Mouse (Mus musculus): Measurements from ENCODE around the gene Gsto2. TPM values are rescaled to one million over a fixed set of nuclear protein-coding genes. Genes with fewer than 3 reads are reported as not detected.
A peak's percentile ranks its signal among the peaks of the same experiment; 100 is the strongest.
"Not testable (repeated sequence)": the region's sequence is repeated elsewhere in the genome, so short reads cannot be mapped to it uniquely, and the experiment has no call there.

Gene Gsto2
- polyA plus RNA-seq, 1 experiment from 2014 or later = 0.99 TPM

GRCm38 (mm10) chr19:47832316-47832715 is 33.0 kb upstream of the Gsto2 start:
- Histone ChIP-seq H3K4me1 (ENCODE audit: control insufficient read depth, insufficient read depth, low read length) (0 out of 2 replicates have a peak, but pooled peaks cover 2% of the 10 kb centered on the region), H3K36me3 (ENCODE audit: control insufficient read depth, insufficient read depth, low read length) (no peaks in the 10 kb centered on the region), H3K27ac (ENCODE audit: low read depth, low read length) (no peak overlapping the region), H3K4me2 (ENCODE audit: low read depth) (no peak overlapping the region), H3K9ac (ENCODE audit: low read length) (no peak overlapping the region), H3K27me3 (ENCODE audit: control insufficient read depth, insufficient read depth, low read length) (0 out of 2 replicates have a peak, but pooled peaks cover 2% of the 10 kb centered on the region), H3K9me3 (ENCODE audit: control insufficient read depth, low read length) (no peaks in the 10 kb centered on the region), H3K4me3 (ENCODE audit: low read depth, low read length) (no peak overlapping the region)
- WGBS = 88% methylated on average over 16 of the region's 16 CpGs
- ATAC-seq (ENCODE audit: insufficient read depth, low FRiP score, low TSS enrichment) (no peak), DNase-seq (ENCODE audit: low spot score) (no peak)

- no peak overlapping the region for H3K4me3 ChIP-seq (ENCODE audit: low read depth, low read length)
- 0 out of 2 replicates have a peak, but pooled peaks cover 2% of the 10 kb centered on the region for H3K27me3 ChIP-seq (ENCODE audit: control insufficient read depth, insufficient read depth, low read length)
- WGBS = 94% methylated on average over 5 of the region's 5 CpGs
- 0 out of 2 replicates have a peak, but pooled peaks cover 2% of the 10 kb centered on the region for H3K4me1 ChIP-seq (ENCODE audit: control insufficient read depth, insufficient read depth, low read length)
- H3K27ac ChIP-seq (ENCODE audit: low read depth, low read length) = no peak overlapping the region
- no peaks in the 10 kb centered on the region for H3K9me3 ChIP-seq (ENCODE audit: control insufficient read depth, low read length)
- DNase-seq (ENCODE audit: low spot score) (no peak), ATAC-seq (ENCODE audit: insufficient read depth, low FRiP score, low TSS enrichment) (no peak)
- H3K4me2 ChIP-seq (ENCODE audit: low read depth) = no peak overlapping the region
- no peaks in the 10 kb centered on the region for H3K36me3 ChIP-seq (ENCODE audit: control insufficient read depth, insufficient read depth, low read length)
- no peak overlapping the region for H3K9ac ChIP-seq (ENCODE audit: low read length)
These were observed 30.7 kb upstream of the Gsto2 start for GRCm38 (mm10) chr19:47834614-47835013.

GRCm38 (mm10) chr19:47835776-47836175 is 29.6 kb upstream of the Gsto2 start:
- no peaks in the 10 kb centered on the region for H3K9me3 ChIP-seq (ENCODE audit: control insufficient read depth, low read length)
- ATAC-seq (ENCODE audit: insufficient read depth, low FRiP score, low TSS enrichment) (no peak), DNase-seq (ENCODE audit: low spot score) (no peak)
- 0 out of 2 replicates have a peak, but pooled peaks cover 2% of the 10 kb centered on the region for H3K27me3 ChIP-seq (ENCODE audit: control insufficient read depth, insufficient read depth, low read length)
- no peak overlapping the region for H3K27ac ChIP-seq (ENCODE audit: low read depth, low read length)
- no peak overlapping the region for H3K9ac ChIP-seq (ENCODE audit: low read length)
- no peak overlapping the region for H3K4me2 ChIP-seq (ENCODE audit: low read depth)
- WGBS = 88% methylated on average over 7 of the region's 7 CpGs
- no peaks in the 10 kb centered on the region for H3K36me3 ChIP-seq (ENCODE audit: control insufficient read depth, insufficient read depth, low read length)
- 0 out of 2 replicates have a peak, but pooled peaks cover 2% of the 10 kb centered on the region for H3K4me1 ChIP-seq (ENCODE audit: control insufficient read depth, insufficient read depth, low read length)
- no peak overlapping the region for H3K4me3 ChIP-seq (ENCODE audit: low read depth, low read length)

- Histone ChIP-seq H3K4me3 (ENCODE audit: low read depth, low read length) (peak overlapping the region; percentile 30), H3K9ac (ENCODE audit: low read length) (peak overlapping the region; percentile 5; the same call in 1 of the 2 replicates), H3K4me2 (ENCODE audit: low read depth) (peak overlapping the region; percentile 55), H3K9me3 (ENCODE audit: control insufficient read depth, low read length) (no peaks in the 10 kb centered on the region), H3K36me3 (ENCODE audit: control insufficient read depth, insufficient read depth, low read length) (no peaks in the 10 kb centered on the region), H3K4me1 (ENCODE audit: control insufficient read depth, insufficient read depth, low read length) (0 out of 2 replicates have a peak, but pooled peaks cover 2% of the 10 kb centered on the region), H3K27ac (ENCODE audit: low read depth, low read length) (no peak overlapping the region), H3K27me3 (ENCODE audit: control insufficient read depth, insufficient read depth, low read length) (0 out of 2 replicates have a peak, but pooled peaks cover 2% of the 10 kb centered on the region)
- DNase-seq (ENCODE audit: low spot score) (peak; percentile 82), ATAC-seq (ENCODE audit: insufficient read depth, low FRiP score, low TSS enrichment) (peak; percentile 92)
- 2% methylated on average over 47 of the region's 49 CpGs for WGBS
These were observed 28.4 kb upstream of the Gsto2 start for GRCm38 (mm10) chr19:47836701-47837526.

DNA sequence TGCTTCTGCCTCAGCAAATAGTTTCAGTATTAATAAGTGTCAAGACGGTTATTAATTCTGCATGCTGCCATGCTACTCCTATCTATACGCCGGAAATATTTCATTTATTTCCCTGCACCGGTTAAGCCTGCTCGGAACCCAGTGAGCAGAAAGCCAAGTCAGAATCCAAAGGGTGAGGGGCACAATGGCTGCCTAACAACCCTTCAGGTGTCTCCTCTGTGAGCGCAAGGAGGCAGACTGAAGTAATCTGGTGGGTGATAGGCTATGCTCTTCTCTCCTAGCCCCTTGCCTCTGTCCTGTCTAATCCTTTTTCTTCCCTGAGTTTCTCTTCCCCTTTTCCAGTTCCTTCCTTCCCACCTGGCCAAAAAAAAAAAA is 27.8 kb upstream of the Gsto2 start:
- Histone ChIP-seq H3K27me3 (ENCODE audit: control insufficient read depth, insufficient read depth, low read length) (0 out of 2 replicates have a peak, but pooled peaks cover 2% of the 10 kb centered on the region), H3K36me3 (ENCODE audit: control insufficient read depth, insufficient read depth, low read length) (no peaks in the 10 kb centered on the region), H3K9ac (ENCODE audit: low read length) (peak overlapping the region; percentile 5; the same call in 1 of the 2 replicates), H3K27ac (ENCODE audit: low read depth, low read length) (no peak overlapping the region), H3K4me3 (ENCODE audit: low read depth, low read length) (peak overlapping the region; percentile 30), H3K9me3 (ENCODE audit: control insufficient read depth, low read length) (no peaks in the 10 kb centered on the region), H3K4me2 (ENCODE audit: low read depth) (peak overlapping the region; percentile 55), H3K4me1 (ENCODE audit: control insufficient read depth, insufficient read depth, low read length) (0 out of 2 replicates have a peak, but pooled peaks cover 2% of the 10 kb centered on the region)
- no peak; the same call in 1 of the 2 replicates for ATAC-seq (ENCODE audit: insufficient read depth, low FRiP score, low TSS enrichment)
- 3% methylated on average over 6 of the region's 6 CpGs for WGBS
- DNase-seq (ENCODE audit: low spot score) = no peak

- not testable (repeated sequence) for H3K4me1 ChIP-seq (ENCODE audit: control insufficient read depth, insufficient read depth, low read length)
- WGBS = 86% methylated on average over 13 of the region's 15 CpGs
These were observed 24.1 kb upstream of the Gsto2 start for GRCm38 (mm10) chr19:47841234-47841633.

GRCm38 (mm10) chr19:47849735-47850134 is 15.6 kb upstream of the Gsto2 start:
- Histone ChIP-seq H3K27me3 (ENCODE audit: control insufficient read depth, insufficient read depth, low read length) (no peaks in the 10 kb centered on the region), H3K27ac (ENCODE audit: low read depth, low read length) (no peak overlapping the region), H3K4me1 (ENCODE audit: control insufficient read depth, insufficient read depth, low read length) (no peaks in the 10 kb centered on the region), H3K4me3 (ENCODE audit: low read depth, low read length) (no peak overlapping the region), H3K4me2 (ENCODE audit: low read depth) (no peak overlapping the region), H3K9me3 (ENCODE audit: control insufficient read depth, low read length) (no peaks in the 10 kb centered on the region), H3K9ac (ENCODE audit: low read length) (no peak overlapping the region), H3K36me3 (ENCODE audit: control insufficient read depth, insufficient read depth, low read length) (no peaks in the 10 kb centered on the region)
- no peak for DNase-seq (ENCODE audit: low spot score)
- no peak for ATAC-seq (ENCODE audit: insufficient read depth, low FRiP score, low TSS enrichment)
- WGBS = 78% methylated on average over 3 of the region's 3 CpGs

More at GRCm38 (mm10) chr19:47841234-47841633, 24.1 kb upstream of the Gsto2 start:
- not testable (repeated sequence) for H3K36me3 ChIP-seq (ENCODE audit: control insufficient read depth, insufficient read depth, low read length); DNase-seq (ENCODE audit: low spot score); H3K27me3 ChIP-seq (ENCODE audit: control insufficient read depth, insufficient read depth, low read length); H3K4me3 ChIP-seq (ENCODE audit: low read depth, low read length); H3K4me2 ChIP-seq (ENCODE audit: low read depth); H3K27ac ChIP-seq (ENCODE audit: low read depth, low read length); ATAC-seq (ENCODE audit: insufficient read depth, low FRiP score, low TSS enrichment); H3K9ac ChIP-seq (ENCODE audit: low read length); H3K9me3 ChIP-seq (ENCODE audit: control insufficient read depth, low read length)

DNA sequence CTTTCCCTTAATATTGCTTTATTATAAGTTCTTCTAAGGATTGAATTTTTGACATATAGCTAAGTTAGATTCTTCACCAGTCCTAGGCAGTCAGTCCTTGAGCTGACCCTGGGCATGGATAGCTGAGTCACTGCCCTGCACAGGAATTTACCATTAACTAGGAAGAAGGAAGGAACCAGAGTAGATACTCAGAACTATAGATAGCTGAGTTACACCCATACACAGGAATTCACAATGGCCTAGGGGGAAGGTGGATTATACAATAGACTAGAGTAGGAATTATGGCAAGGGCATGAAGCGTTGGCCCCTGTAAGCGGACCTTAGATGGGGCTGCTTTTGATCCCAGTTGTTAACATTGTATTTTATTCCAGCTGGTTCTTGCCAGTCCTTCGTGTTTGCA is 13.2 kb upstream of the Gsto2 start:
- not testable (repeated sequence) for H3K27me3 ChIP-seq (ENCODE audit: control insufficient read depth, insufficient read depth, low read length); H3K36me3 ChIP-seq (ENCODE audit: control insufficient read depth, insufficient read depth, low read length); H3K4me3 ChIP-seq (ENCODE audit: low read depth, low read length); H3K4me2 ChIP-seq (ENCODE audit: low read depth); ATAC-seq (ENCODE audit: insufficient read depth, low FRiP score, low TSS enrichment); H3K4me1 ChIP-seq (ENCODE audit: control insufficient read depth, insufficient read depth, low read length); DNase-seq (ENCODE audit: low spot score); H3K9ac ChIP-seq (ENCODE audit: low read length); H3K9me3 ChIP-seq (ENCODE audit: control insufficient read depth, low read length); H3K27ac ChIP-seq (ENCODE audit: low read depth, low read length)
- 91% methylated on average over 3 of the region's 3 CpGs for WGBS

GRCm38 (mm10) chr19:47853053-47853452 is 12.3 kb upstream of the Gsto2 start:
- Histone ChIP-seq H3K9ac (ENCODE audit: low read length) (no peak overlapping the region), H3K27ac (ENCODE audit: low read depth, low read length) (no peak overlapping the region), H3K4me2 (ENCODE audit: low read depth) (no peak overlapping the region), H3K9me3 (ENCODE audit: control insufficient read depth, low read length) (no peaks in the 10 kb centered on the region), H3K4me1 (ENCODE audit: control insufficient read depth, insufficient read depth, low read length) (no peaks in the 10 kb centered on the region), H3K27me3 (ENCODE audit: control insufficient read depth, insufficient read depth, low read length) (no peaks in the 10 kb centered on the region), H3K36me3 (ENCODE audit: control insufficient read depth, insufficient read depth, low read length) (no peaks in the 10 kb centered on the region), H3K4me3 (ENCODE audit: low read depth, low read length) (no peak overlapping the region)
- 83% methylated on average over 3 of the region's 3 CpGs for WGBS
- no peak for ATAC-seq (ENCODE audit: insufficient read depth, low FRiP score, low TSS enrichment)
- no peak for DNase-seq (ENCODE audit: low spot score)
